Mouse (Mus musculus) gastrocnemius, adult 18-20 months (tissue): Measurements from ENCODE around the gene Mrpl21. TPM values are rescaled to one million over a fixed set of nuclear protein-coding genes. Genes with fewer than 3 reads are reported as not detected.

Experiments
- DNase-seq: peaks from one replicate; pipeline ENCODE4 v3.0.0; 2021; ENCODE audit warnings: low spot score
- microRNA-seq: library from miRNA; unstranded; fragments of <30 nt; microRNA quantifications from one replicate; pipeline ENCODE4 v1.2.0, GENCODE M21; 2021
- total RNA-seq, 2 experiments: library from RNA; stranded (reverse); gene quantifications; 2 replicates each; pipeline ENCODE4 v1.2.3; 2021

Mrpl21 gene
- total RNA-seq, 2 experiments from 2014 or later = 57.3 to 65.9 TPM

DNA sequence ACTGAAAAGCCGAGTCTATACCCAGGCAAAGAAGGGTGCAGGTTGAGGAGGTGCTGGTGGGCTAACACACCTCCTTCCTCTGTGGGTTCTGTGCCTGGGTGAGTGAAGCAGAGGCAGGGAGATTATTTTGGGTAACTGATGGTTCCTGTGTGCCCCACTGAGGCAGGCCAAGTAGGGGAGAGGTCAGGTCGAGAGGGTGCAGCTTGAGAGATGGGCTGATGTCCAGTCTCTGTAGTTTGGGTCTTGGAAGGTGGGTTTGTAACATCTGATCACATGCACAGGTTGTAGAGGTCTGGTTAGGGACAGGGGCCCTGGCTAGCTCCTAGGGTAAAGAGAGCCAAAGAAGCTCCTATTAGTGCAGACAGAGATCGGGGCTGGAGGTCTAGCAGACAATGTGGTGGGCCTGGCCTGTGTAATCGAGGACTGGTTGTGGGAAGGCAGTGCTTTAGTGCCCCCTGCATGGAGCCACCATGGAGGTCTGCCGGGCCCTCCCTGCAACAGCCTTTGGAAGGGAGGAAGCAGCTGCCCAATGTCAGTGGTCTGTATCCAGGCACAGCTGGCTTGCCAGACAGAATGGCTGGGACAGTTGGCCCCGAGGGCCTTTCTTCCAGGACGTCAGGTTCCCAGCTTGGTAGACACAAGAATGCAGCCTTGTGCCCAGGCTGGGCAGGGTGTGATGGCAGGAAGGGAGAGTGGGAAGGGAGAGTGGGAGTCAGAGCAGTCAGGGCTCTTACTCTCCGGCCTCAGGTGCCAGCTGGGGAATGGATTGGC lies 54.0 kb downstream of the Mrpl21 start:
- no peak for DNase-seq

DNA sequence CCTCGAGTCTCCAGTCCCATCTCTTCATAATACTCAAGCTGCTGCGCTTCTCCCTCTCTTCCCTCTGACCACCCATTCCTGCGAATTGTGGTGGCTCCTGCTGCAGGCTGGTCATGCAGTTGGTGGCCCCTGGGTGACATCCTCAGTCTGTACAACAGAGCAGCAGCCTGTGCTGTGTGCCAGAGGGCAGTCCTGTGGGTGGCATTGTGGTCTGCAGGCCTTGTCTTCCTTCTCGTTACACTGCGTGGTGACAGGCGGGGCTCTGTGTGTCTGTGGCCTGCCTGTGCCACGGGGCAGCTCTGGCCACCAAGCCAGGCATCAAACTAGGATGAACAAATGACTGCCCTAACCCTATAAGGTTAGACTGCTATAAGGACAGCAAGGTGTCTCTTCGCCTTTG lies 56.5 kb downstream of the Mrpl21 start:
- no peak for DNase-seq

DNA sequence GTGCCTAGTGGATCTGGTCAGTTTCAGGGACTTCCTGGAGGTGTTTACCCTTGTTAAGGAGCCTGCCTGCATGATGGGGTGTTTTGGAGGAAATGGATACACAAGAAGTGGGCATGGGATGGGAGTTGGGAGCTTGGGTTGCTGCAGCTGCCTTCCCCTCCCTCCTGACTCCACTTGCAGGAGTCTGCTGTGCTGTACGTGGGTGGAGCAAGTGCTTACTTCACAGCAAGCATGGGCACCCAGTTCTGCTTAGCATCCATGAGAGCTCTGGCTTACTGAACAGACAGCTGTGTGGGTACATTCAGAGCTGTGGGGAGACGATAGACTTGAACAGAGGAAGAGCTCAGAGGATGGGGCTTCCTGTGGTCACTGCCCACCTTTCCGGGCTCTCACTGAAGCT lies 58.3 kb downstream of the Mrpl21 start:
- DNase-seq = no peak

Small RNAs within 50 kb of the gene (microRNA-seq; reads per million reads assigned to microRNA genes)
- not detected for gene Mir6984

Other genes starting within 250 kb of the Mrpl21 start
- 1 to 10 TPM; 4.1 to 4.5 TPM for gene Ighmbp2, start 116 bp downstream of the Mrpl21 start, total RNA-seq
- 1 to 10 TPM; 6.2 to 8.3 TPM for gene Cpt1a, start 39.4 kb downstream of the Mrpl21 start, total RNA-seq
- gene Tesmin, start 106.0 kb downstream of the Mrpl21 start, total RNA-seq = under 1 TPM; 0.43 to 0.47 TPM
- gene Gal, start 131.6 kb downstream of the Mrpl21 start, total RNA-seq = under 1 TPM; 0.30 to 0.36 TPM